Mouse (Mus musculus) ES-Bruce4 (cell line): ENCODE results near the gene Rnf135.

Experiments used
- CTCF ChIP-seq: IDR thresholded peaks from one replicate; pipeline ENCODE4 v1.8.1; 2011; ENCODE audit warnings: low read depth, low read length
- POLR2A ChIP-seq: IDR thresholded peaks from one replicate; pipeline ENCODE4 v1.8.1; 2011; ENCODE audit warnings: low read length; ENCODE audit not compliant: insufficient read depth

- TF ChIP-seq POLR2A (no peak), CTCF (no peak)
Observed at GRCm38 (mm10) chr11:80210321-80210720, 26.7 kb downstream of the Rnf135 start.
